Mouse (Mus musculus) naive thymus-derived CD4-positive, alpha-beta T cell, adult 2 months (primary cell): Measurements from ENCODE around the gene Ube2l6.

Experiments used
- DNase-seq: peaks from one replicate; pipeline ENCODE4 v3.0.0-alpha.2; 2011; ENCODE audit warnings: low read depth

The Ube2l6 gene

GRCm38 (mm10) chr2:84798493-84798921, at the start of gene Ube2l6:
Ube2l6 (plus strand) TSS chr2:84798828.
- peak; percentile 57 for DNase-seq

GRCm38 (mm10) chr2:84750115-84750514, 48.5 kb upstream of the Ube2l6 start:
- DNase-seq = no peak

GRCm38 (mm10) chr2:84756245-84756644, 42.4 kb upstream of the Ube2l6 start:
- DNase-seq = no peak

- DNase-seq = no peak
Observed at GRCm38 (mm10) chr2:84757026-84757682, 41.5 kb upstream of the Ube2l6 start.

- no peak for DNase-seq
Observed at GRCm38 (mm10) chr2:84758542-84759127, 40.0 kb upstream of the Ube2l6 start.

- no peak for DNase-seq
Observed at GRCm38 (mm10) chr2:84760777-84761176, 37.9 kb upstream of the Ube2l6 start.

- no peak for DNase-seq
Observed at GRCm38 (mm10) chr2:84761309-84761708, 37.3 kb upstream of the Ube2l6 start.

GRCm38 (mm10) chr2:84761840-84762239, 36.8 kb upstream of the Ube2l6 start:
- no peak for DNase-seq

- no peak for DNase-seq
Observed at GRCm38 (mm10) chr2:84762295-84762694, 36.3 kb upstream of the Ube2l6 start.

- DNase-seq = no peak
Observed at GRCm38 (mm10) chr2:84762818-84763217, 35.8 kb upstream of the Ube2l6 start.

GRCm38 (mm10) chr2:84770501-84770900, 28.1 kb upstream of the Ube2l6 start:
- no peak for DNase-seq

- no peak for DNase-seq
Observed at GRCm38 (mm10) chr2:84772454-84772853, 26.2 kb upstream of the Ube2l6 start.

GRCm38 (mm10) chr2:84773195-84773594, 25.4 kb upstream of the Ube2l6 start:
- no peak for DNase-seq

GRCm38 (mm10) chr2:84774751-84775150, 23.9 kb upstream of the Ube2l6 start:
- DNase-seq = no peak

GRCm38 (mm10) chr2:84775241-84775640, 23.4 kb upstream of the Ube2l6 start, which contains the start of gene Serping1:
Serping1 (minus strand) TSS chr2:84775444.
- no peak for DNase-seq

GRCm38 (mm10) chr2:84775665-84776064, 23.0 kb upstream of the Ube2l6 start:
- DNase-seq = no peak

GRCm38 (mm10) chr2:84777706-84778105, 20.9 kb upstream of the Ube2l6 start:
- DNase-seq = no peak

GRCm38 (mm10) chr2:84779210-84779609, 19.4 kb upstream of the Ube2l6 start:
- DNase-seq = peak; percentile 89

- DNase-seq = no peak
Observed at GRCm38 (mm10) chr2:84783315-84783714, 15.3 kb upstream of the Ube2l6 start.

- no peak for DNase-seq
Observed at GRCm38 (mm10) chr2:84783840-84784566, 14.6 kb upstream of the Ube2l6 start.

- no peak for DNase-seq
Observed at GRCm38 (mm10) chr2:84788316-84788715, 10.3 kb upstream of the Ube2l6 start.

GRCm38 (mm10) chr2:84790418-84790817, 8.2 kb upstream of the Ube2l6 start:
- no peak for DNase-seq

- no peak for DNase-seq
Observed at GRCm38 (mm10) chr2:84792516-84792915, 6.1 kb upstream of the Ube2l6 start.
